Mouse (Mus musculus) heart, embryonic 16.5 days (tissue): ENCODE results near the gene Ndufb10. TPM values are rescaled to one million over a fixed set of nuclear protein-coding genes. Genes with fewer than 3 reads are reported as not detected.
A peak's percentile ranks its signal among the peaks of the same experiment; 100 is the strongest.

ENCODE experiments used
- ATAC-seq: fragments of 200-750 bp; cut with Nextera tagmentation; replicated peaks from 2 replicates; pipeline ENCODE4 v1.8.0; 2017; ENCODE audit warnings: moderate number of reproducible peaks; ENCODE audit not compliant: insufficient read depth, low FRiP score; ENCODE audit errors: extremely low read depth
- H3K27ac ChIP-seq: fragments of 300-500 bp; sonication (generic); 2 replicates; pipeline ENCODE4 v1.5.1; 2014; ENCODE audit warnings: mild to moderate bottlenecking, low read length, control low read depth, moderate library complexity
- H3K27me3 ChIP-seq: fragments of 300-500 bp; sonication (generic); 2 replicates; pipeline ENCODE4 v1.6.1; 2014; ENCODE audit warnings: low read length, mixed read lengths; ENCODE audit not compliant: control insufficient read depth, insufficient read depth
- H3K36me3 ChIP-seq: fragments of 300-500 bp; sonication (generic); 2 replicates; pipeline ENCODE4 v1.6.1; 2014; ENCODE audit not compliant: control insufficient read depth, insufficient read depth
- H3K4me1 ChIP-seq: fragments of 300-500 bp; sonication (generic); 2 replicates; pipeline ENCODE4 v1.6.1; 2014; ENCODE audit warnings: low read length, mixed read lengths; ENCODE audit not compliant: control insufficient read depth, insufficient read depth
- H3K4me2 ChIP-seq: fragments of 300-500 bp; sonication (generic); 2 replicates; pipeline ENCODE4 v1.6.1; 2014; ENCODE audit warnings: low read depth, mild to moderate bottlenecking, control low read depth, low read length
- H3K4me3 ChIP-seq: fragments of 300-500 bp; sonication (generic); 2 replicates; pipeline ENCODE4 v1.5.1; 2014; ENCODE audit warnings: mild to moderate bottlenecking, control low read depth, low read length
- H3K9ac ChIP-seq: fragments of 300-500 bp; sonication (generic); 2 replicates; pipeline ENCODE4 v1.6.1; 2014; ENCODE audit warnings: low read length, control low read depth
- H3K9me3 ChIP-seq: fragments of 300-500 bp; sonication (generic); replicated peaks from 2 replicates; pipeline ENCODE4 v1.6.1; 2016; ENCODE audit warnings: low read length; ENCODE audit not compliant: control insufficient read depth
- WGBS: fragments of 180-500 bp; shearing (Covaris S2); extraction: QIAGEN DNeasy Blood & Tissue Kit; methylation state at CpG from one replicate; pipeline ENCODE4 v1.1.7; 2014; 5-methylcytosine and 5-hydroxymethylcytosine counted together
- polyA plus RNA-seq: library from polyadenylated mRNA; unstranded; fragments of >200 nt; fragmentation: Nextera tagmentation; extraction: Ambion mirVana; gene quantifications from 2 replicates; pipeline ENCODE4 v1.2.1, GENCODE M21; 2015

Ndufb10 gene
- polyA plus RNA-seq, 1 experiment from 2014 or later, result 615 TPM

DNA sequence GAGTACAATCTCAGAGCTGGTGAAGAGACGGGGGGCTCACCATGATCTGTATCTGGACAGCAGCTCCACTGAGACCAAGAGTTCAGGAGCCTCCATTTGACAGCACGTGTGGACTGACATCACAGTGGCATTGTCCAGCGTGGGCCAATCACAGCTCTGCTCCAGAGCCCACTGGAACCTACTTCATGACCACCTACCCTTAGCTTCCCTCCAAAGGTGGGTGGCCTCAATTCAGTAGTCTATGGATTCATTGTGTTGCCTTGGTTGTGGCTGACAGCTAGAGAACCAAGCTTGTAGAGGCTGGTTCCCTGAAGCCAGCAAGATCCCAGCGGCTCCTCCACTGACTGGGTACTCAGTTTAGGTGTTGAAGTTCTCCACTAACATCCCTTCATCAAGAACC is 6.3 kb downstream of the Ndufb10 start, which contains the start of the genes Rnf151 and Rps2:
Gene Rnf151 (minus strand): TSS at position 121 of the 400 bp plus-strand sequence.
Gene Rps2 (plus strand): TSS at position 174 of the 400 bp plus-strand sequence.
- Histone ChIP-seq H3K36me3 (peaks cover 13% of the 10 kb centered on the region), H3K9me3 (no peaks in the 10 kb centered on the region), H3K9ac (peak within 1 kb of the TSS; percentile 95; the same call in 1 of the 2 replicates), H3K4me2 (peak within 1 kb of the TSS; percentile 69), H3K27ac (no peak within 1 kb of the TSS), H3K27me3 (no peaks in the 10 kb centered on the region), H3K4me3 (peak within 1 kb of the TSS; percentile 90), H3K4me1 (peaks cover 23% of the 10 kb centered on the region)
- ATAC-seq, result no peak
- WGBS, result 84% methylated on average over 4 of the region's 4 CpGs

DNA sequence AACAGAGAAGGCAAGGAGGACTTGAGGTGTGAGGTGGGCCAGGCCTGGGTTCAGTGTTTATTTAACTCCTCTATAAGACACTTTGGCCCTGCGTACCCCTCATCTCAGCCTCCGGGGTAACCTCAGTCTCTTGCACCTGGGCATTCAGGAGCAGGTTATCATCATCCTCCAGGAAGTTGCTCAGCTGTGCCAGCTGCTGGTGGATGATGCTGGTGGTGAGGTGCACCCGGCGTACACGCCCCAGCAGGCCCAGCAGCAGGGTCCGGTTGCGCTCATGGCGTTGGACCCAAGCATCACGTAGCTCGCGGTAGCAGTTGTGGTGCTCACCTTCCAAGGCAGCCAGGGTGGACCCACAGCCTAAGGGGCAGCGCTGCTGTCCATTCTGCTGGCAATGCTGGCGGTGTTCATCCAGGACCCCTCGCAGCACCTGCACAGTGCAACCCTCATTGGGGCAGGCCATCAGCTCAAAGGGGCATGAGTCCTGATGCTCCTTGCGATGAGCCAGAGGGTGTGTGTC is 8.1 kb downstream of the Ndufb10 start:
- 93% methylated on average over 15 of the region's 15 CpGs for WGBS
- no peak for ATAC-seq
- peaks cover under 1% of the 10 kb centered on the region; the same call in 1 of the 2 replicates for H3K36me3 ChIP-seq
- H3K27ac ChIP-seq, result no peak overlapping the region
- H3K27me3 ChIP-seq, result no peaks in the 10 kb centered on the region
- H3K4me3 ChIP-seq, result no peak overlapping the region
- H3K4me1 ChIP-seq, result peaks cover 7% of the 10 kb centered on the region
- no peaks in the 10 kb centered on the region for H3K9me3 ChIP-seq
- H3K9ac ChIP-seq, result no peak overlapping the region
- H3K4me2 ChIP-seq, result no peak overlapping the region

DNA sequence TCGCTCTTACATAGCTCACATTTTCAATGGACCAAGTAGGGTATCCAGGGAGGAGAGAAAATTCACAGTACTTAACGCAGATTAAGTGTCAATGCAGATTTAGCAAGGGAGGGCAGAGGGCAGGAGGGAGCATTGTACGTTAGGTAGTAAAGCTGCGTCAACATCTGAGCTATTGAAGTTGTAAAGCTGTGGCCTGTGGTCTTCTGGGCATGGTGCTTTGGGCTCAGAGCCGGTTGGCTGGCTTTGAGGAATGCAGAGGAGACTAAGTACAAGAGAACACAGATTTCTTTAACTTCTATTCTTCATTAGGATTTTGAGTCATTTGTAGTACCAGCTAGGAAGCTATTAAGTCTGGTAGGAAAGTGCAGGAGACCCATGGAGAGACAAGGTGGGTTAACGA is 8.7 kb downstream of the Ndufb10 start:
- peaks cover 5% of the 10 kb centered on the region for H3K4me1 ChIP-seq
- no peak for ATAC-seq
- 81% methylated on average over 6 of the region's 6 CpGs for WGBS
- no peak overlapping the region for H3K4me3 ChIP-seq
- no peak overlapping the region for H3K27ac ChIP-seq
- H3K4me2 ChIP-seq, result no peak overlapping the region
- H3K27me3 ChIP-seq, result no peaks in the 10 kb centered on the region
- no peaks in the 10 kb centered on the region for H3K36me3 ChIP-seq
- H3K9me3 ChIP-seq, result no peaks in the 10 kb centered on the region
- H3K9ac ChIP-seq, result no peak overlapping the region

DNA sequence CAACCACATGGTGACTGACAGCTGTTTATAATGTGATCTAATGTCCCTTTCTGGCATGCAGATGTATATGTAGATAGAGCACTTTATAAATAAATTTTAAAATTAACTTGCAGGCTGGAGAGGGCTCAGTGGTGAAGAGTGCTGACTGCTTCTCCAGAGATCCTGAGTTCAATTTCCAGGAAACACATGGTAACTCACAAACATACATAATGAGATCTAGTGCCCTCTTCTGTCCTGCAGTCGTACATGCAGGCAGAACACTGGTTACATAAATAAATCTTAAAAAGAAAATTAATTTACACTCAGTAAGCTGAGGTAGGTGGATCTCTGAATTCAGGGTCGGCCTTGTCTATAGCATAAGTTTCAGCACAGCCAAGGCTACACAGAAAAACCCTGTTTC is 15.6 kb downstream of the Ndufb10 start:
- peaks cover 15% of the 10 kb centered on the region for H3K36me3 ChIP-seq
- H3K4me2 ChIP-seq, result no peak overlapping the region
- H3K9ac ChIP-seq, result no peak overlapping the region
- H3K27me3 ChIP-seq, result no peaks in the 10 kb centered on the region
- no peak overlapping the region for H3K27ac ChIP-seq
- ATAC-seq, result 0 out of 2 replicates have a peak, but pooled peaks have one; percentile 14
- no peak overlapping the region for H3K4me3 ChIP-seq
- peaks cover 12% of the 10 kb centered on the region for H3K4me1 ChIP-seq
- WGBS, result 28% methylated on average over 2 of the region's 2 CpGs
- no peaks in the 10 kb centered on the region for H3K9me3 ChIP-seq

DNA sequence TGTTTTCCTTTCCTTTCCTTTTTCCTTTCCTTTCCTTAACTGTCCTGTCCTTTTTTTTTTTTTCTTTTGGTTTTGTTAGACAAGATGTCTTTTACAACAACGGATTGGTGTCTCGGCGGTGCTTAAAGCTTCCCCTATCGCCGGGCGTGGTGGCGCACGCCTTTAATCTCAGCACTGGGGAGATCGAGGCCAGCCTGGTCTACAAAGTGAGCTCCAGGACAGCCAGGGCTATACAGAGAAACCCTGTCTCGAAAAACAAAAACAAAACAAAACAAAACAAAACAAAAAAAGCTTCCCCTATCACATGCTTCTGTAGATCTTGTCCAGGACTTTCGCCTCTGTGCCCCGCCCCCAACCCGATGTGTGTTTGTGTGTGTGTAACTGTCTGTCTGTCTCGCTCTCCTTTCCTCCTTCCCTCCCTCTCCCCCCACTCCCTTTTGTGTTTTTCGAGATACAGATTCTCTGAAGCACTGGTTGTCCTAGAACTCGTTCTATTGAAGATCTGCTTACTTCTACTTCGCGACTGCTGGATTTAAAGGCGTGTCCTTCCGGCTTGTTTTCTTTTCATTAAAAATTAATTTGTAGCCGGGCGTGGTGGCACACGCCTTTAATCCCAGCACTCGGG is 16.4 kb downstream of the Ndufb10 start:
- 3% methylated on average over 24 of the region's 24 CpGs for WGBS
- Histone ChIP-seq H3K27me3 (no peaks in the 10 kb centered on the region), H3K9me3 (no peaks in the 10 kb centered on the region), H3K4me2 (peak overlapping the region; percentile 96), H3K36me3 (peaks cover 15% of the 10 kb centered on the region), H3K9ac (peak overlapping the region; percentile 90), H3K4me3 (peak overlapping the region; percentile 79), H3K4me1 (peaks cover 12% of the 10 kb centered on the region), H3K27ac (peak overlapping the region; percentile 85)
- no peak for ATAC-seq

DNA sequence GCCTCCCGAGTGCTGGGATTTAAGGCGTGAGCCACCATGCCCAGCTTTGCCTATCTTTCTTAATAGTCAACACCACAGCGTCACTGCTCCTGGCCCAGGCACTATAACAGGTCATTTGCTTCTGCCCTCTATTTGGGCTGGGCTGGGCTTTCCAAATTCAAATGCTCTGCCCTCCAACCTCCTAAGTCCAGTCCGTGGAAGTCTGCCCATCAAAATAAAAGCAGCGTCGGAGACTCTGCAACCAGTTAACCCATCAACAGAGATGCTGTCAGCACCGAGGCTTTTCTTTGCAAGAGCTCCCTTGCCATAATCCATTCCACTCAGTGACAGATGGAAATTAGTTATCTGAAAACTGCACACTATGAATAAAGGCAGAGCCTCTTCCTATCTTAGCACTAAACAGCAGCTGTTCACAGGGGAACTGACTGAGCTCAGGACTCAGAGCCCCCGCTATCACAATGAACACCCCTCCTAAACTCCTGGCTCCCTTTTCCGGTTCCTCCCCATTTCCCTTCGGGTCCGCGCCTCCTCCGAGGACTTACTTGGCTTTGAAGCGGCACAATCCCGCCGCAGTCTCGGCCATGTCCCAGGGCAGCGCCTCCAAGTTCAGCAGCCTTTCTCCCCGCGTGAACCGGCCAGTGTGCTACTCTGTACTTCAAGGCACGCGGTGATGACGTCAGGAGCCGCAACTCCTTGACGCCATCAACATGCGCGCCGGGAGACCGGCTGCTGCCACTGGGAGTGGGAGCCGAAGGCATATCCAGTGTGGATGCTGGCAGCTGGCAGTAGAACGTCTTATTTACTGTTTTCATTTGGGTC is 17.1 kb downstream of the Ndufb10 start, which contains the start of gene Tbl3:
Gene Tbl3 (minus strand): TSS at position 679 of the 819 bp plus-strand sequence.
- Histone ChIP-seq H3K9ac (peak within 1 kb of the TSS; percentile 90), H3K36me3 (peaks cover 15% of the 10 kb centered on the region), H3K4me2 (peak within 1 kb of the TSS; percentile 96), H3K27me3 (no peaks in the 10 kb centered on the region), H3K9me3 (no peaks in the 10 kb centered on the region), H3K4me1 (peaks cover 12% of the 10 kb centered on the region), H3K4me3 (peak within 1 kb of the TSS; percentile 79), H3K27ac (peak within 1 kb of the TSS; percentile 85)
- ATAC-seq, result peak; percentile 80
- 2% methylated on average over 32 of the region's 32 CpGs for WGBS

DNA sequence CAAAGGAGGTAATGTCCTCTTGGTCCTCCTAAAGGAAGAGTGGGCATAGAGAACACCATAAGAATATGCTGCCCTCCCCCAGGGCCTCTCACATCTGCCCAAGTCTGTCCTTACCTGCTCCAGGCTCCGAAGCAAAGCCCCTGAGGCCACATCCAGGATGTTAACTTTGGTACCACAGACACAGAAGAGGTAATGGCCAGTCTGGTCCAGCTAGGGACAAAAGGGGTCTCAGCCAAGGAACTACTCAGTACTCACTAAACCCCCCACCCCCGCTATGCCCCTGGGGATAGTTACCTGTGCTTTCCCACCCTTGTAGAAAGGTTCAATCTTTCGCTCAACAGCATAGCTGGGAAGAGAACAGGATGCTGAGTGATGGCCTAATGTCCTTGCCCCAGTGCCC is 18.5 kb downstream of the Ndufb10 start:
- H3K4me3 ChIP-seq, result no peak overlapping the region
- peaks cover 24% of the 10 kb centered on the region for H3K36me3 ChIP-seq
- no peak overlapping the region for H3K27ac ChIP-seq
- no peak for ATAC-seq
- no peak overlapping the region for H3K4me2 ChIP-seq
- no peaks in the 10 kb centered on the region for H3K9me3 ChIP-seq
- H3K4me1 ChIP-seq, result peaks cover 12% of the 10 kb centered on the region
- H3K9ac ChIP-seq, result no peak overlapping the region
- no peaks in the 10 kb centered on the region for H3K27me3 ChIP-seq
- WGBS, result 94% methylated on average over 3 of the region's 3 CpGs

DNA sequence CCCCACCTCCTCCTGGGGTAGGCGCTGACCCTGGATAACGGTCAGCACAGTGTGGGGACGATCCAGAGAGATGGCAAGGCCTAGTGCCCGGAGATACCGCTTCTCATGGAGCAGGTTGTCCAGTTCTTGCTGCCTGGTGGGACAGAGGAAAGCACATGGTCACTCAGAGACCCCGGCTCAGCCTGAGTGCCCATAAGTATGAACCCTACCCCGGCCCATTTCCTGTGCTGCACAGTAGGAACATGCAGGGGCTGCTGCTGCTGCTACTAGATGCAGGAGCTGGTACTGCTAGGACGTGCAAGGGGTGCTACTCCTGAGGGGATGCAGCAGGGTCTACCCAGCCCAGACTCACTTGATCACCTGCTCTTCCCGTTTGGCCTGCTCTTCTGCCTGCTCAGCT is 23.0 kb downstream of the Ndufb10 start:
- Histone ChIP-seq H3K9ac (no peak overlapping the region), H3K4me1 (peaks cover 4% of the 10 kb centered on the region; the same call in 1 of the 2 replicates), H3K4me2 (no peak overlapping the region), H3K9me3 (no peaks in the 10 kb centered on the region), H3K27me3 (no peaks in the 10 kb centered on the region), H3K4me3 (no peak overlapping the region), H3K27ac (no peak overlapping the region), H3K36me3 (peaks cover 32% of the 10 kb centered on the region)
- 88% methylated on average over 9 of the region's 9 CpGs for WGBS
- no peak for ATAC-seq

DNA sequence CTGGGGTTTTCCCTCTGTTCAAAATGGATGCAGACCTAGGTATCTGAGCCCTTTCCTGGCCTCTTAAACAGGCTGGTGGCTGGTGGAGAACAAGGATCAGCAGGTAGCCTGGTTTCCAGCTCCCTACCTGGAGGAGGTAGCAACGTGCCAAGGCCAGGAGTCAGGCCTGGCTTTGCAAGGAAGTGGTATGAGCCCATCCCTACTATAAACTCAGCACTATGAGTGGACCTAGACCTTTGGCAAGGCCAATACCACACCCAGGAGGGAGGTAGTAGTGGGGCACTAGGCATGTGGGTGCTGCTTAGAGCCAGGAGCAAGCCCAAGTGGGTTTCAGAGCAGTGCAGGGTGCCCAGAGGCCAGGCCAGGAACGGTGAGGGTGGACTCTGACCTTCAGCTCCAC is 24.8 kb downstream of the Ndufb10 start:
- no peaks in the 10 kb centered on the region for H3K27me3 ChIP-seq
- H3K4me3 ChIP-seq, result no peak overlapping the region
- H3K4me2 ChIP-seq, result no peak overlapping the region
- 82% methylated on average over 2 of the region's 2 CpGs for WGBS
- no peaks in the 10 kb centered on the region for H3K9me3 ChIP-seq
- peaks cover 24% of the 10 kb centered on the region for H3K36me3 ChIP-seq
- H3K9ac ChIP-seq, result no peak overlapping the region
- no peak overlapping the region for H3K27ac ChIP-seq
- no peak for ATAC-seq
- peaks cover 8% of the 10 kb centered on the region; the same call in 1 of the 2 replicates for H3K4me1 ChIP-seq
